Mouse (Mus musculus) megakaryocyte, adult 5-6 weeks (primary cell): ENCODE measurements around the gene Kmt2d. TPM values are rescaled to one million over a fixed set of nuclear protein-coding genes. Genes with fewer than 3 reads are reported as not detected.

Experiments used
- ATAC-seq: 2 replicates; pipeline ENCODE4 v1.8.0; 2016; ENCODE audit warnings: mild to moderate bottlenecking, inconsistent platforms; ENCODE audit not compliant: poor library complexity, severe bottlenecking
- total RNA-seq, 2 experiments: library from RNA; stranded (forward) in 1 of 2; stranded (reverse) in 1 of 2; fragments of 153-499, 151-499 nt in 1 of 2; fragments of 221-1000, 200-1000 nt in 1 of 2; gene quantifications; 2 replicates each; pipeline versions ENCODE4 v1.2.3 to v1.2.4; 2015 to 2017

The Kmt2d gene
- total RNA-seq, 2 experiments from 2014 or later, result 16.7 to 37.1 TPM

DNA sequence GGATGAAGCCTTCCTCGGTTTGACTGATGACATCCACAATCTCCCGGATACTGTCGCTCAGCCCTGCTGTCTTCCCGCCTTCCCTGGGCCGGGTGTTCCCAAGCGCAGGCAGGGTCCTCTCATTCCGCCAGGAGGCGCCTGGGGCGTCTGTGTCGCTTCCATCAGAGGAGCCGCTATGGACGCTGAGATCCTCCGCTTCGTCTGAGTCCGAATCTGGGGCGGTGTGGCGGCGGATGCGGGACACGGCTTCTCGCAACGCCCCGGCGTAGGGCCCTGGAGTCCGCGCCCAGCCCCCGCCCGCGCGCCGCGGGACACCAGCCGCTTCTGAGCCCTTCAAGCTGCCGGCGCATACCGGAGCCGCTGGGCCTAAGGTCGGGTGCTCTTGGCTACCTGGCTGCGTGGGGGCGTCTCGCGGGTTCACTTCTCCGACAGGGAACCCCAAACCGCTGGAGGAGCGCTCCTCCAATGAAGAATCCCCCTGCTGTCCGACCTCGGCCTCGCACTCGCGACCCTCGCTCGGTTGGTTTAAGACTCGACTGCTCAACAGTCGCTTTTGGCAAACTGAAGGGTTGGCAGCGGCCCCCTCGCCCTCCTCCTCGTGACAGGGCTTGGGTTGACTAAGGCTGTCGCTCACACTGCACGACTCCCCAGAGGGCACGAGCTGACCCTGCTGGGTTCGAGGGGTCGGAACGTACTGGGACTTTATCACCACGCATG lies 65.5 kb downstream of the Kmt2d start:
- ATAC-seq, result 0 out of 2 replicates have a peak, but pooled peaks have one; percentile 39

DNA sequence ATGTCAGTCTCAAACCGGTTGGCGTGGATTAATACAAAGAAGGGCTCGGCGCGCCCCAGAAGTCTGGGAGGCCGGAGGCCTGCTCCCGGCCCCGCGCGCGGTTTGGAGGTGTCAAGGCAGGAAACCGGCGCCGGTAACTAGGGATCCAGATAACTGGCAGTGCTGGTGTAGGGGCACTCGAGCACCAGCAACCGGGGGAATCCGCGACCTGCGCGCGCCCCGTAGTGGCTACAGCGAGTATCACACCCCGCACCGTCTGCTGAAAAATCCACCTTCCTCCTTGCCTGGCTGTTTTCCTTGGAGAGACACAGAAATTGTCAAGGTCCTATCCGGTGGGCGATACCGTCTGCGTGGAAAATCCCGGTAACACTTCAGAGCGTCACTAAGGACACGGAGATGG lies 67.0 kb downstream of the Kmt2d start:
- ATAC-seq, result peak; percentile 72

- no peak for ATAC-seq
These were observed 68.1 kb downstream of the Kmt2d start for GRCm38 (mm10) chr15:98802926-98803325.

DNA sequence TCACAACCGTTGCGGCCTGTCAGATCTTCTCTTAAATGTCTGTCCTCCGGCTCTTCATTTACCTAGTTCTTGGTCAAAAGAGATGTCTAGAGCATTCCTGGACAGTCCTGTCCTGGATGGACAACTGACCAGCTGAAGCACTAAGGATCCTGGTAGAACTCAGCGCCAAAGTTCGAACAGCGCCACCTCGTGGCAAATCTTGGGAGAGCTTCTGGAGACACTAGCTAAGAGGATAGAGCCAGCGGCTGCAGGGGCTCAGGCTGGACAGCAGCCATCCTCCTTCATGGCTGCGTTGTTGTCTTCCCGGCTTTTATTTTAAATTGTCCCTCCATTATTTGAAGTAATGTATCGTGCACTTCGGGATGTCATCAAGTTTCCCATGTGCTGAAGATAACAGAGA lies 71.6 kb downstream of the Kmt2d start:
- ATAC-seq, result peak; percentile 67

DNA sequence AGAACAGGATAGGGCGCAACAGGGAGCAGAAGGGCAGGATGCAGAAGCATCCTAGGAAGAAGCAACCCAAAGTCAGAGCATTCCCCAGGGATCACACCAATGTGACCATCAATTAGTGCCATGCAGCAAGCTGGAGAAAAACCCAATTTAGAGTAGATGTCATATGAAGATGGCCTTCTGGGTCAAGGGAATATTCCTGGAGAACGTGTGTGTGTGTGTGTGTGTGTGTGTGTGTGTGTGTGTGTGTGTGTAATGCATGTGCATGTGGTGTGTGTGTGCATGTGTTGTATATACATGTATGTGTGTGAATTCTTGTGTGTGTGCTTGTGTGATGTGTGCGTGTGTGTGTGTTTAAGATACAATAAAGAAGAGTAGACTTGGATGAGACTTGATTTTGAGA lies 72.1 kb downstream of the Kmt2d start:
- ATAC-seq, result no peak

DNA sequence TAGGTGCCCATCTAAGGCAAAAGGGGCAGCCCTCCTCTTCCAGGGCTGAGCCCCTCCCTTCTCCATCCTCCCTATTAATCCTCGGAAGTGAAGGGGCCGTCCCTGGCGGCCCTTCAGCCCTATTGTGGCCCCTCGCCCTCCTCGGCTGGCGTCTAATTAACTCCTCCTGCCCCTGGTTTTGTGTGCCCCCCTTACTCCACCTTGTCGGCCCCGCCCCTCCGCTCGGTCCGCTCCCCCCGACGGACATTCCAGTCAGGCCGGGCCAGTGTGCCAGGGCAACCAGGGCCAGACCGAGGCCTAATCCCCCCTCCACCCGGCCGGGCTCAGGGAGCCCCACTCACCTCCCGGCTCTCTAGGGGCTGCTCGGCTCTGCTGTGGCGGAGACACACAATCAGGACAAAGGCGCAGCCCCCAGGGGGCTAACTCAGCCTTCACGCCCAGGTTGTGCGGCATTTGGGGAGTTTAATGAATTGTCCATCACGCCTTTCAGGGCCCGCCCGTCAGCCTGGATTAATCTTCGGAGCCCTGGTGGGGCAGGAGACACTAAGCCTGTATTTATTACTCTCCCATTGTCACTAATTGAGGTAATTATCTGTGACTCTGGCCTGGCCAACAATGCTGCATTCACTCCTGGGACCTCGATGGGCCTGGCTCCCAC lies 73.0 kb downstream of the Kmt2d start:
- no peak for ATAC-seq

GRCm38 (mm10) chr15:98796803-98797595 lies 74.0 kb downstream of the Kmt2d start:
- no peak for ATAC-seq

DNA sequence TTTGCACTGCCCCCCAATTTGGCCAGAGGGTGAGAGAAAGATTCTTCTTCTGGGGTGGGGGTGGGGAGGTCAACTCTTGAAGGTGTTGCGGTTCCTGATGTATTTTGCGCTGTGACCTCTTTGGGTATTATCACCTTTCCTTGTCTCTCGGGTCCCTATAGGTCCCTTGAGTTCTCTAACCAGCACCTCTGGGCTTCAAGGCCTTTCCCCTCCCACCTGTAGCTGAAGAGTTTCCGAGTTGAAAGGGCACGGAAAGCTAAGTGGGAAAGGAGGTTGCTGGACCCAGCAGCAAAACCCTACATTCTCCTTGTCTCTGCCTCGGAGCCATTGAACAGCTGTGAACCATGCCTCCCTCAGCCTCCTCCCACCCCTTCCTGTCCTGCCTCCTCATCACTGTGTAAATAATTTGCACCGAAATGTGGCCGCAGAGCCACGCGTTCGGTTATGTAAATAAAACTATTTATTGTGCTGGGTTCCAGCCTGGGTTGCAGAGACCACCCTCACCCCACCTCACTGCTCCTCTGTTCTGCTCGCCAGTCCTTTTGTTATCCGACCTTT lies 77.8 kb downstream of the Kmt2d start:
- no peak for ATAC-seq

GRCm38 (mm10) chr15:98792233-98793020 lies 78.6 kb downstream of the Kmt2d start:
- no peak for ATAC-seq

DNA sequence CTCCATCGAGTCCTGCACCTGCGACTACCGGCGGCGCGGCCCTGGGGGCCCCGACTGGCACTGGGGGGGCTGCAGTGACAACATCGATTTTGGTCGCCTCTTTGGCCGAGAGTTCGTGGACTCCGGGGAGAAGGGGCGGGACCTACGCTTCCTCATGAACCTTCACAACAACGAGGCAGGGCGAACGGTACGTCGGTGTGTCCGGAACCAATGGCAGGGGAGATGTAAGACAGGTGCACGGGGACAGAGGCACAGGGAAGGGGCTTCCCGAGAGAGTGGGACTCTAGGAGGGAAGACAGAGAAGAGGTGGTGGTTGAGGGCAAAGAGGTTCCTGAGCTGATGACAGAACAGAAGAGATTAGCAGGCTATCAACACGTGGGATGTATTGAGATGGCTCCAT lies 79.2 kb downstream of the Kmt2d start:
- no peak for ATAC-seq

- no peak for ATAC-seq
These were observed 79.8 kb downstream of the Kmt2d start for GRCm38 (mm10) chr15:98791221-98791620.

- no peak for ATAC-seq
These were observed 80.2 kb downstream of the Kmt2d start for GRCm38 (mm10) chr15:98790761-98791160.

DNA sequence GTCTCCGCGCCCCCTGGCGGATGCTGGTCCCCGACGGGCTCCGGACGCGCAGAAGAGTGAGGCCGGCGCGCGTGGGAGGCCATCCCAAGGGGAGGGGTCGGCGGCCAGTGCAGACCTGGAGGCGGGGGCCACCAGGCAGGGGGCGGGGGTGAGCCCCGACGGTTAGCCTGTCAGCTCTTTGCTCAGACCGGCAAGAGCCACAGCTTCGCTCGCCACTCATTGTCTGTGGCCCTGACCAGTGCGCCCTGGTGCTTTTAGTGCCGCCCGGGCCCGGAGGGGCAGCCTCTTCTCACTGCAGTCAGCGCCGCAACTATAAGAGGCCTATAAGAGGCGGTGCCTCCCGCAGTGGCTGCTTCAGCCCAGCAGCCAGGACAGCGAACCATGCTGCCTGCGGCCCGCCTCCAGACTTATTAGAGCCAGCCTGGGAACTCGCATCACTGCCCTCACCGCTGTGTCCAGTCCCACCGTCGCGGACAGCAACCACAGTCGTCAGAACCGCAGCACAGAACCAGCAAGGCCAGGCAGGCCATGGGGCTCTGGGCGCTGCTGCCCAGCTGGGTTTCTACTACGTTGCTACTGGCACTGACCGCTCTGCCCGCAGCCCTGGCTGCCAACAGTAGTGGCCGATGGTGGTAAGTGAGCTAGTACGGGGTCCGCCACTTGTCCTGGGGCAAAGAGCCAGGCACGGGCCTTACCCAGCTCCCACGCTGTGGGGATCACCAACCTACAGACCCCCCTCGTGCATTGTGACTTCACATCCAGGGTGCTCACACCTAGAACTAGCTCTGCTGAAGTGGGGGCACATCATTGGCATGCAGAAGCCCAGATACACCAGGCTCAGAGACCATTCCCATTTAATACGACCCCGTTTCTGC lies 81.1 kb downstream of the Kmt2d start, which contains the start of gene Wnt1:
Gene Wnt1, plus strand, starts transcription at position 197 of the 875 bp plus-strand sequence.
- ATAC-seq, result peak; percentile 55

DNA sequence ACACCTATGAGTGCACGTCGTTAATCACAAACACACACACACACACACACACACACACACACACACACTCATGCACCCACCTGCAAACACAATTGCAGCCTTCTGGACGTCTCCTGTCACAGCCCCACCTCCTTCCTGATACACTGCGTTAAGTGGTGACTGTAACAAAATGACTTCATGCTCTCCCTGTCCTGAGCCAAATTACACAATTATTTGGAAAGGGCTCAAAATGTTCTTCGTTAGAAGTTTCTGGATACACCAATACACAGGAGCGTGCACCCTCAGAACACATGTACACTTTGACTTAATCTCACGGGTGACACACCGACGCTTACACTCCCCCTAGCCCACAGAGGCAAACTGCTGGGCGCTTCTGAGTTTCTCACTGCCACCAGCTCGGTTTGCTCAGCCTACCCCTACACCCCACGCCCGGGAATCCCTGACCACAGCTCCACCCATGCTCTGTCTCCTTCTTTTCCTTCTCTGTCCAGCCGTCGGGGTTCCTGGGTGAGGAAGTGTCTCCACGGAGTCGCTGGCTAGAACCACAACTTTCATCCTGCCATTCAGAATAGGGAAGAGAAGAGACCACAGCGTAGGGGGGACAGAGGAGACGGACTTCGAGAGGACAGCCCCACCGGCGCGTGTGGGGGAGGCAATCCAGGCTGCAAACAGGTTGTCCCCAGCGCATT lies 81.9 kb downstream of the Kmt2d start:
- ATAC-seq, result peak; percentile 30

- no peak for ATAC-seq
These were observed 83.1 kb downstream of the Kmt2d start for GRCm38 (mm10) chr15:98787930-98788329.

DNA sequence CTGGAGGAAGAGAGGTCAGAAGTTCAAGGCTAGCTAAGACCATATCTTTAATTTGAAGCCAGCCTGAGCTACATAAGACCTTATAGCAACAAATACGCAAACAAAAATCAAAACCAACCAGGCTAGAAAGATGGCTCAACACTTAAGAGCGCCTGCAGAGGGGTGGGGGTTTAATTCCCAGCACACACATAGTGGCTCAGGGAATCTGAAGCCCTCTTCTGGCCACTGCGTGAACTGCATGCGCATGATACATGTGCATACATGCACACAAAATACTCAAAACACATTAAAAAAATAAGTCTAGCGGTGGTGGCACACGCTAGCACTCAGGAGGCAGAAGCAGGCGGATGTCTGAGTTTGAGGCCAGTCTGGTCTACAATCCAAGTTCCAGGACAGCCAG lies 85.3 kb downstream of the Kmt2d start:
- no peak for ATAC-seq
